Mouse (Mus musculus): ENCODE results near the gene Enpp5. TPM values are rescaled to one million over a fixed set of nuclear protein-coding genes. Genes with fewer than 3 reads are reported as not detected.

Enpp5 gene
- total and polyA plus RNA-seq, 3 experiments = not detected

GRCm38 (mm10) chr17:44090916-44091315 lies 12.3 kb downstream of the Enpp5 start (continued):
- TF ChIP-seq HCFC1 (IDR thresholded peaks at IDR 0.05; ENCODE audit: low read depth, low read length) (no peak), JUN (IDR thresholded peaks at IDR 0.05; ENCODE audit: insufficient read depth, low read depth, low read length) (peak; percentile 45), POLR2A (IDR thresholded peaks at IDR 0.05; ENCODE audit: low read depth, low read length) (no peak), MYC (IDR thresholded peaks at IDR 0.05; ENCODE audit: low read depth, low read length) (no peak), CHD1 (IDR thresholded peaks at IDR 0.05; ENCODE audit: low read depth, low read length) (no peak), ZMIZ1 (IDR thresholded peaks at IDR 0.05; ENCODE audit: low read depth, low read length) (no peak), JUND (conservative IDR thresholded peaks at IDR 0.05; ENCODE audit: low read depth, low read length) (no peak), USF1 (IDR thresholded peaks at IDR 0.05; ENCODE audit: low read depth, low read length) (no peak), ZKSCAN1 (IDR thresholded peaks at IDR 0.05; ENCODE audit: borderline replicate concordance, low read depth, low read length) (no peak), NRF1 (IDR thresholded peaks at IDR 0.05; ENCODE audit: low read depth, low read length) (no peak), NELFE (IDR thresholded peaks at IDR 0.05; ENCODE audit: low read depth, low read length) (no peak), TCF12 (IDR thresholded peaks at IDR 0.05; ENCODE audit: low read depth, low read length) (no peak), GABPA (IDR thresholded peaks at IDR 0.05; ENCODE audit: insufficient replicate concordance, low read depth, low read length) (no peak), BHLHE40 (IDR thresholded peaks at IDR 0.05; ENCODE audit: low read depth, low read length) (peak; percentile 50), MEF2A (IDR thresholded peaks at IDR 0.05; ENCODE audit: borderline replicate concordance, low read depth, low read length) (peak; percentile 89; the same call in 1 of the 2 replicates), TBP (conservative IDR thresholded peaks at IDR 0.05; ENCODE audit: low read depth, low read length) (no peak)

GRCm38 (mm10) chr17:44091512-44091911 lies 12.9 kb downstream of the Enpp5 start:
- Histone ChIP-seq H3K27ac (ENCODE audit: insufficient read depth, low read depth) (no peak overlapping the region), H3K4me3 (replicated peaks in 1 of 3; ENCODE audit: low read depth in 2 of 3, low read length in 2 of 3, poor library complexity in 1 of 3) (no peak overlapping the region), H3K9ac (ENCODE audit: insufficient read depth, low read depth) (no peak overlapping the region), H3K36me3 (replicated peaks in 1 of 2; ENCODE audit: control insufficient read depth in 1 of 2, insufficient read depth in 1 of 2, low read length in 1 of 2) (no peaks in the 10 kb centered on the region), H3K9me3 (replicated peaks; ENCODE audit: low read length) (no peaks in the 10 kb centered on the region), H3K79me2 (replicated peaks; ENCODE audit: control insufficient read depth, extremely low read depth, insufficient read depth, poor library complexity, severe bottlenecking) (no peaks in the 10 kb centered on the region), H3K27me3 (replicated peaks) (peaks cover 84% of the 10 kb centered on the region), H3K4me1 (ENCODE audit: control insufficient read depth in 1 of 2, insufficient read depth in 2 of 2) (peaks cover 9 to 28% of the 10 kb centered on the region in 2 experiments), H3K4me2 (ENCODE audit: insufficient read depth, low read depth, poor library complexity, severe bottlenecking) (no peak overlapping the region)
- no peak for DNase-seq (ENCODE audit: extremely low read depth)
- dilution Hi-C loops (cut with MboI; ENCODE audit: extremely low pct_ligation_motif_present, extremely low pct_unique_long_range_greater_than_20kb, low sequenced_read_pairs) = no loop called here
- in situ Hi-C loops (cut with MboI; ENCODE audit: low pct_ligation_motif_present, low pct_unique_long_range_greater_than_20kb, low sequenced_read_pairs) = no loop called here
- TF ChIP-seq ETS1 (conservative IDR thresholded peaks at IDR 0.05; ENCODE audit: low read depth, low read length) = no peak
- peak in 1 of 2 experiments; percentile 26; a peak in 2 of 4 replicates for TF ChIP-seq CTCF (conservative IDR thresholded peaks at IDR 0.05 in 1 of 2, IDR thresholded peaks at IDR 0.05 in 1 of 2; ENCODE audit: low read depth in 2 of 2, low read length in 2 of 2)

- Histone ChIP-seq H3K36me3 (replicated peaks in 1 of 2; ENCODE audit: control insufficient read depth in 1 of 2, insufficient read depth in 1 of 2, low read length in 1 of 2) (no peaks in the 10 kb centered on the region), H3K27ac (ENCODE audit: insufficient read depth, low read depth) (no peak overlapping the region), H3K4me1 (ENCODE audit: control insufficient read depth in 1 of 2, insufficient read depth in 2 of 2) (peaks cover 0 to 3% of the 10 kb centered on the region in 2 experiments; a peak in 2 of 4 replicates), H3K4me2 (ENCODE audit: insufficient read depth, low read depth, poor library complexity, severe bottlenecking) (no peak overlapping the region), H3K9ac (ENCODE audit: insufficient read depth, low read depth) (no peak overlapping the region), H3K79me2 (replicated peaks; ENCODE audit: control insufficient read depth, extremely low read depth, insufficient read depth, poor library complexity, severe bottlenecking) (no peaks in the 10 kb centered on the region), H3K4me3 (replicated peaks in 1 of 3; ENCODE audit: low read depth in 2 of 3, low read length in 2 of 3, poor library complexity in 1 of 3) (no peak overlapping the region), H3K27me3 (replicated peaks) (peaks cover 92% of the 10 kb centered on the region), H3K9me3 (replicated peaks; ENCODE audit: low read length) (no peaks in the 10 kb centered on the region)
- in situ Hi-C loops (cut with MboI; ENCODE audit: low pct_ligation_motif_present, low pct_unique_long_range_greater_than_20kb, low sequenced_read_pairs) (no loop called here), dilution Hi-C loops (cut with MboI; ENCODE audit: extremely low pct_ligation_motif_present, extremely low pct_unique_long_range_greater_than_20kb, low sequenced_read_pairs) (no loop called here)
- no peak for TF ChIP-seq CHD1 (IDR thresholded peaks at IDR 0.05; ENCODE audit: low read depth, low read length)
- no peak for TF ChIP-seq RCOR1 (conservative IDR thresholded peaks at IDR 0.05; ENCODE audit: low read depth, low read length)
- no peak for TF ChIP-seq JUN (IDR thresholded peaks at IDR 0.05; ENCODE audit: insufficient read depth, low read depth, low read length)
- TF ChIP-seq USF2 (conservative IDR thresholded peaks at IDR 0.05; ENCODE audit: low read depth, low read length) = no peak
- no peak for TF ChIP-seq SIN3A (IDR thresholded peaks at IDR 0.05; ENCODE audit: low read length)
- no peak for TF ChIP-seq IRF4 (IDR thresholded peaks at IDR 0.05; ENCODE audit: low read depth, low read length)
- no peak for TF ChIP-seq POLR2A (IDR thresholded peaks at IDR 0.05; ENCODE audit: low read depth, low read length)
- no peak for TF ChIP-seq TCF12 (IDR thresholded peaks at IDR 0.05; ENCODE audit: low read depth, low read length)
- TF ChIP-seq MXI1 (IDR thresholded peaks at IDR 0.05; ENCODE audit: low read depth, low read length) = no peak
- TF ChIP-seq ZNF384 (IDR thresholded peaks at IDR 0.05; ENCODE audit: low read depth, low read length) = no peak
- no peak for TF ChIP-seq HCFC1 (IDR thresholded peaks at IDR 0.05; ENCODE audit: low read depth, low read length)
- no peak for TF ChIP-seq NELFE (IDR thresholded peaks at IDR 0.05; ENCODE audit: low read depth, low read length)
- TF ChIP-seq MAFK (IDR thresholded peaks at IDR 0.05; ENCODE audit: insufficient replicate concordance, low read length) = no peak
- no peak for TF ChIP-seq USF1 (IDR thresholded peaks at IDR 0.05; ENCODE audit: low read depth, low read length)
- TF ChIP-seq ZMIZ1 (IDR thresholded peaks at IDR 0.05; ENCODE audit: low read depth, low read length) = no peak
- TF ChIP-seq GABPA (IDR thresholded peaks at IDR 0.05; ENCODE audit: insufficient replicate concordance, low read depth, low read length) = no peak
- TF ChIP-seq ZKSCAN1 (IDR thresholded peaks at IDR 0.05; ENCODE audit: borderline replicate concordance, low read depth, low read length) = no peak
- no peak for TF ChIP-seq UBTF (IDR thresholded peaks at IDR 0.05; ENCODE audit: low read depth, low read length)
- TF ChIP-seq CHD2 (IDR thresholded peaks at IDR 0.05; ENCODE audit: low read length) = no peak
- DNase-seq (ENCODE audit: extremely low read depth) = no peak
These were observed 21.9 kb downstream of the Enpp5 start for GRCm38 (mm10) chr17:44100486-44100885.
